Mouse (Mus musculus) liver, postnatal 0 days (tissue): ENCODE measurements around the gene Gucd1.

Source experiments
- CTCF ChIP-seq: sonication (generic); IDR thresholded peaks from 2 replicates; pipeline ENCODE4 v1.5.1; 2016; ENCODE audit warnings: antibody characterized with exemption, low read depth
- EP300 ChIP-seq: IDR thresholded peaks from 2 replicates; pipeline ENCODE4 v1.6.1; 2016; ENCODE audit warnings: antibody characterized with exemption, low read depth, mild to moderate bottlenecking

GRCm38 (mm10) chr10:75428049-75429003, 89.4 kb downstream of the Gucd1 start:
- TF ChIP-seq CTCF: no peak
- TF ChIP-seq EP300: no peak
